Mouse (Mus musculus): ENCODE results near the gene Pitpna.

- no peak for TF ChIP-seq CTCF (IDR thresholded peaks at IDR 0.05; ENCODE audit: extremely low read depth, insufficient read depth, low read length)
- TF ChIP-seq POLR2A (IDR thresholded peaks at IDR 0.05; ENCODE audit: extremely low read depth, insufficient read depth, low read length) = no peak
These were observed 42.2 kb downstream of the Pitpna start for GRCm38 (mm10) chr11:75630098-75630497.

Measured in cortical plate, adult 2 months (tissue).